Mouse (Mus musculus): ENCODE measurements around the gene Zfp949.
A peak's percentile ranks its signal among the peaks of the same experiment; 100 is the strongest.
"Not testable (repeated sequence)": the region's sequence is repeated elsewhere in the genome, so short reads cannot be mapped to it uniquely, and the experiment has no call there.

The Zfp949 gene

DNA sequence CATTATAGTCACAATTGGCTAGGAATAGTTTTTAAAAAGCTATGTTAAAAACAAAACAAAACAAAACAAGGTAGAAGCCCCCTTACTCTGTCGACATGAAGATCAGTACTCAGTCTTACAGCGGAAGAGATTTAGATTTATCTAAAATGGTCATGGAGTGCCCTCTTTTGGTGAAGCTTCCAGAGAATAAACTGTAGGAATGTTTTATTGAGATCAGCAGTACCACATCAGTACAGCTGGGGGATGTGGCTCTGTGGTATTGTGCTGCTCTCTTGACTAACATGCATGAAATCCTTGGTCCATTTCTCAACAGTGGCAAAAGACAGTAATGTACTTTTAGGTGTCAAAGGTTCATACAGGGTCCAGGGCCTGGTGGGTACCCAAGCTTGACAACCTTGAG, 5.0 kb upstream of the Zfp949 start:
- no peak for DNase-seq

DNA sequence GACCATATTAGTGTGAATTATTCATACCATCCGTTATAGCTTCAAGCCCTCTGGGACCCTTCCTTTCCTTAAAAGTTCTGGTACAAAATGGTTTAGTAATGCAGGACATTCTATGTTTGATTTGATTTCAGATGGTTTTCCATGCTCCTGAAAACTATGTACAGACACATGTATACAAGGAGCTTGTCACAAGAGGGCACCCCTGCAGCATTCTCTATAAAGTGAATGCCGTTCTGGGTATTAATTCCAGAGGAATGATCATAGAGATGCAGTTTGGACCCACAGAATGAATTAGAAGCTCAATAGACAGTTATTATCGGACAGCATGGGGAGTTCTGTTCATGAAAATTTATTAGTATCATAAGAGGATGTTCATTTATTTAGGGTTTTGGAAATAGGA, 2.3 kb upstream of the Zfp949 start:
- DNase-seq = no peak

DNA sequence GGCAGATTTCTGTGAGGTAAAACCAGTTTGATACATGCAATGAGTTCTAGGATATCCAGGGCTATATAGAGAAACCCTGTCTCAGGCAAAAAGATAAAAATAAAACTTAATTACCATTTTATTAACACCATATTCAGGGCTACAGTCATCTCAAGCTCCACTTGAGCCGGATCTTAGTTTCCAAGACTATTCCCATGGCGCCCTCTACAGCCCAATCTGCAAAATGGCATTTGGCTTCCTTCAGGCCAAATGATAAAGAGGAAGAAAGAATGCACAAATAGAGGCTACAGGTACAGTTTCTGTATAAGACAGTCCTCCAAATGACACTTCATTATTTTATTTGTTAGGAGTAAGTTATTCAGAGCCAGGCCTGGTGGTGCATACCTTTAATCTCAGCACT, 1.7 kb upstream of the Zfp949 start:
- no peak for DNase-seq

DNA sequence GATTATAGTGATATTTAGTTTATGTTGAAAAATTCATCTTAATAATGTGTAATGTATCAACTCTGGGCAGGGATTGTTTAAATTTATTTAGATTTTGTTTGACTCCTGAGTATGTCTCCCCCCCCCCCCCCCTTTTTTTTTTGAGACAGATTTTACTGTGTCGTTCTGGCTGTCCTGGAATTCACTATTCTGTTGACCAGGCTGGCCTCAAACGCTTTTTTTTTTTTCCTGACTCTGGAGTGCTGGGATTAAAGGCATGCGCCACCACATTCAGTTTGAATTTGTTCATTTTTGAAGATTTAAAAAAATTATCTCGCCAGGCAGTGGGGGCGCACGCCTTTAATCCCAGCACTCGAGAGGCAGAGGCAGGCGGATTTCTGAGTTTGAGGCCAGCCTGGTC, 1.2 kb upstream of the Zfp949 start:
- no peak for DNase-seq

DNA sequence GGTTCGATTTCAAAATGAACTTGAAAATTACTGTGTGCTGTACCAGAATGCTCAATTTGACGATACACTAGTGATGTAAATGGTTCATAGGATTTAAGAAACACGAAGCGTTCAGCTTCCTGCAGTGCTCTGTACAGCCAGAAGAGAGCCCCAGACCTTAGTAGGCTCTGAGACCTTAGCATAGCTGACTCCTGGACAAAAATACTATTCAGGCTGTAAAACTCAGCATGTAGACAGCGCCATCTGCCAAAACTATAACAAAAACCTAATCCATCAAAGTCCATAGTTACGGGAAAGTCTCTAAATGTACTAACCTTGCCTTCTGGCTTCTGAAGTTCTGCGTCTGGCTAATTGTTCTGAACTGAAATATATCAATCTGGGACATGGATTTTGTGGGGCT, 550 bp upstream of the Zfp949 start:
- peak; percentile 50 for DNase-seq

DNA sequence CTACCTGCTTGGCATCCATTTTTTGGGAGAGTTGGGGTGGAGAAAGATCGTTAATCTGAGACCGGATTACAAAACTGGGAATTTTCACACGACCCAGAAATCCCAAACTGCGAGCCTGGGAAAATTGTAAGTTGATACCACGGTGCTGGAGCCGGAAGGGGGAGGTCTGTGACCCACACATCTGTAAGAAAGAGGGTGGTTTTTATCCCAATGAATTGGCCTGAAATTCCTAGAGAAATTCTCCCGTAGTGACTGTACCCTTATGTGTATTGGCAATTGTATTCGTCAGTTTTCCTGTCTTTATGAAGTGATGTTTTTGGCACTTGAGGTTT, 760 bp downstream of the Zfp949 start:
- no peak for DNase-seq

DNA sequence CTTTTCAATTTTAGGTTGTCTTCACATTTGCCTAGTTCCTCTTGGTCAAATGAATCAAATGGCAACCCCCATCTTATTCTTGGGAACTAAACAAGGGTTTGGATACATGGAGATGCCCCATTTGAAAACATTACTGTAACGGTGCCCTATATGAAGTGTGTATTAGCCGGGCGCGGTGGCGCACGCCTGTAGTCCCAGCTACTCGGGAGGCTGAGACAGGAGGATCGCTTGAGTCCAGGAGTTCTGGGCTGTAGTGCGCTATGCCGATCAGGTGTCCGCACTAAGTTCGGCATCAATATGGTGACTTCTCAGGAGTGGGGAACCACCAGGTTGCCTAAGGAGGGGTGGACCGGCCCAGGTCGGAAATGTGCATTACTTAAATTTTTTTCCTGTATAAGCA, 5.3 kb downstream of the Zfp949 start:
- DNase-seq = no peak

DNA sequence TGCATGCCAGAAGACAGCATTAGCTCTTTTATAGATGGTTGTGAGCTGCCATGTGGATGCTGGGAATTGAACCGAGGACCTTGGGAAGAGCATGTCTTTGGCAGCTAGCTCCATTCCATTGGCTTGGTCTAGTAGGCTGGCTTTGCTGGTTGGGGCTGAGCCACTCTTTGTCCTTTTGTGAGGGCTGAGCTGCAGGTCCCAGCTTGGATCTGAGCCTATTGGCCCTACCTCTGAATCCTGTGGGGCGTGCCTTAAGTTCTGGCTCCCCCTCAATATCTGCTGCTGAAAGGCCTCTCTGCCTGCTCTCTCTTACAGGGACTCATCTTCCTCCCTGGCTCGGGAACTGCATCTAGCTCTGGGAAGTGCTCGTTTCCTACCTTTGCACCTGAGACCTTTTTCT, 10.3 kb downstream of the Zfp949 start:
- no peak for DNase-seq

DNA sequence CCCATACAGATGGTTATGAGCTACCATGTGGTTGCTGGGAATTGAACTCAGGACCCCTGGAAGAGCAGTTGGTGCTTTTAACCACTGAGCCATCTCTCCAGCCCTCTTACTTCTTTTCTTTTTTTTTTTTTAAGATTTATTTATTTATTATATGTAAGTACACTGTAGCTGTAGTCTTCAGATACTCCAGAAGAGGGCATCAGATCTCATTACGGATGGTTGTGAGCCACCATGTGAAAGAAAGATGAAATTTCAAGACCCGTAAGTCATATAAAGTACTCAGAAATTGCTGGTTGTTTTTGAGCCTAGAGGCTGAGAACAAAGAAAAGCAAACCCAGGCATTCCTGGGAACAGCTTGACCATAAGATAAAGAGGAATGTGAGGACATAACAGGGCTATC, 13.7 kb downstream of the Zfp949 start:
- not testable (repeated sequence) for DNase-seq

DNA sequence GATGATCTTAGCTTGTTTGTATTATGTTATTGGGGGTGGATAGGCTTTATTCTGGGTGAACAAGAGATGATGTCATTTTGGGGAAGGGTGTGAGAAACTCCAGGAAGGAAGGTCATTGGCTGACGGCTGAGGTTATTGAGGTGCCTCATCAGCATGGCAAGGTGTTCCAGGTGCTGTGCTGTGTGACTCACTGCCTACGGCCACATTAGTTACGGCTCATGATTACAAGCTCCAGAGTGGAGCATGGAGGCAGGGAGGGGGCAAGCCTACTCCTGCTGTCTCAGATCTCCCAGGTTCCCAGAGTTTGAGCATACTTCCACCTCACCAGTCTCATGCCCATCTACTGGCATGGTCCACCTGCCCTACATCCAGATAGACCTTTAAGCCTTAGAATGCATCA, 22.7 kb downstream of the Zfp949 start:
- DNase-seq = not testable (repeated sequence)

DNA sequence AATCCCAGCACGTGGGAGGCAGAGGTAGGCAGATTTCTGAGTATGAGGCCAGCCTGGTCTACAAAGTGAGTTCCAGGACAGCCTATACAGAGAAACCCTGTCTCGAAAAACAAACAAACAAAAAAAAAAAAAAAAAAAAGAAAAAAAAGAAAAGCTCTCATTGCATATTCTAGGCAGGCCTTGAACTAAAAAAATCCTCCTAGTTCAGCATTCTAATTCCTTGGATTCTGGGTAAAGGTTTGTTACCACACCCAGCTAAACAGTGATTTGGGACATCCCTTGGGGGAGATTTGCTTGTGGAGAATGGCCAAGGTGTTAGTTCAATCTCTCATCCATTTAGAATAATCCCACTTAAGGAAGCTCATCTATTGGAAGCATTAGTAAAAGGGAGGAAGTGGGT, 32.8 kb downstream of the Zfp949 start, which contains the start of gene Trim43a:
Gene Trim43a (plus strand): TSS at position 301 of the 400 bp plus-strand sequence.
- DNase-seq = not testable (repeated sequence)

DNA sequence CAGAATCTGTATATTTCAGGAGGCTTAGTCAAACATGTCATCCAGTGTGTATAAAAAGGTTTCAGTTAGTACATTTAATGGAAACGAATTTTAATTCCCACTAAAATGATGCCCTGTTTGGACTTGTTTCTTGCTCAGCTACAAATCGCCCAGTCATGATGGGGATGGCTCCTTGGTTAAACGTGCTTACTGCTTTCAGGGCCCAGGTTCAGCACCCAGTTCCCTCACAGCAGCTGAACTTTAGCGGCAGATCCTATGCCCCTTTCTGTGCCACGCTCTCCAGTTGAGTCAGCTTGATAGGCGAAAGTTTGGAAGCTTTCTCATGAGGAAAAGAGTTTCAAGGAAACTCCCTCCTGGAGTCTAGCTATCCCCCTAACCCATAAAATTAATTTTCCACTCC, 45.9 kb downstream of the Zfp949 start:
- not testable (repeated sequence) for DNase-seq

DNA sequence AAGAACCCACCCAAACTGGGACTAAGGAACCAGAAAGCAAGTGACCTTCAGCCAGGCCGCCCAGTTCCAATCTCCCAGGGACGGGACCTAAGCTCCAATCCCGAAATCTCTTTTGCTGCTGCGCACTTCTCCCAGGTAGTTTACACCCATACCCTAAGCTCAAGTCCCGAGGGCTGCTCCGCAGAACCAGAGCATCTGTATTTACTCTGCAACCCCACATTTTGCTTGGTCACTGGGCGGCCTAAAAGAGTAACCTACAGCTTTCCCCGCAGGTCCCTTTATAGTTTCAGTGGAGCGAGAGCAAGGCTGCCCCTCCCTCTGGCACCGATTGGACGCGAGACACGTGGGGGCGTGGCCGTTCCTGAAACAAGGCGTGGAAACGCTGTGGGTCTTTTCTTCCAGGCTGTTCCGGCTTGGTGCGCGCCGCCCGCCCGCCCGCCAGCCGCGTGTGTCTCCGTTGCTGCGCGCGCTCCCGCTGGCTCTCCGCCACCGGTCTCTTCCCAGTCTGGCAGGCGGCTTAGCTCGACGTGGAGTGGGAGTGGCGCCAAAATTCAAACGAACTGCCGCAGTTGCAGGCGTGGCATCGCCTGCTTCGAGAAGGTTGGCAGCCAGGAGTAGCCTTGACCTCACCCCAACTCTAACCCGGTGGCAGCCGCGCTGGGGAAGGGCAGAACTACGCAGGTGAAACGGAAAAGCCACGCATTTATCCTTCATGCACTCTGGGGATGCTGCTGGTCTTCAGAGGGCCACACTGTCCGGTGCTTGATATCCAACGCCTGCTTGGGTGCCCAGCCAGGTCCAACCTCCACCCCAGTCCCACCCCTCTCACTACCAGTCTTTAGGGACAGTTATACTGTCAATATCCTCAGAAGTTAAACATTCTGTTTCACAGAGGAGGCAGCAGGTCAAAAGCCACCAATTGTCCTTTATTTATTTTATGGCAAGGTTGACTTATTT, 51.7 kb downstream of the Zfp949 start:
- DNase-seq = peak; percentile 98
